Mouse (Mus musculus) neural tube, embryonic 11.5 days (tissue): ENCODE data around the gene Apoc4. TPM values are rescaled to one million over a fixed set of nuclear protein-coding genes. Genes with fewer than 3 reads are reported as not detected.

Experiments used
- ATAC-seq: fragments of 200-750 bp; cut with Nextera tagmentation; 2 replicates; pipeline ENCODE4 v1.8.0; 2017; ENCODE audit warnings: moderate number of reproducible peaks, mild to moderate bottlenecking, moderate TSS enrichment, moderate library complexity; ENCODE audit not compliant: insufficient read depth, low FRiP score, low TSS enrichment
- DNase-seq: peaks from one replicate; pipeline ENCODE4 v3.0.0-alpha.2; 2015; ENCODE audit warnings: low spot score
- H3K27ac ChIP-seq: fragments of 300-500 bp; sonication (generic); 2 replicates; pipeline ENCODE4 v1.5.1; 2014; ENCODE audit warnings: low read depth, mild to moderate bottlenecking, low read length
- H3K27me3 ChIP-seq: fragments of 300-500 bp; sonication (generic); 2 replicates; pipeline ENCODE4 v1.6.1; 2014; ENCODE audit warnings: mild to moderate bottlenecking, low read length, mixed read lengths; ENCODE audit not compliant: control insufficient read depth, insufficient read depth
- H3K36me3 ChIP-seq: fragments of 300-500 bp; sonication (generic); 2 replicates; pipeline ENCODE4 v1.6.1; 2014; ENCODE audit warnings: mild to moderate bottlenecking, low read length, moderate library complexity, mixed read lengths; ENCODE audit not compliant: control insufficient read depth, insufficient read depth
- H3K4me1 ChIP-seq: fragments of 300-500 bp; sonication (generic); 2 replicates; pipeline ENCODE4 v1.6.1; 2014; ENCODE audit warnings: low read length, mixed read lengths; ENCODE audit not compliant: control insufficient read depth, insufficient read depth
- H3K4me2 ChIP-seq: fragments of 300-500 bp; sonication (generic); 2 replicates; pipeline ENCODE4 v1.6.1; 2014; ENCODE audit warnings: low read depth, mild to moderate bottlenecking, moderate library complexity
- H3K4me3 ChIP-seq: fragments of 300-500 bp; sonication (generic); 2 replicates; pipeline ENCODE4 v1.5.1; 2014; ENCODE audit warnings: low read depth, low read length
- H3K9ac ChIP-seq: fragments of 300-500 bp; sonication (generic); 2 replicates; pipeline ENCODE4 v1.6.1; 2014; ENCODE audit warnings: mild to moderate bottlenecking, low read length
- H3K9me3 ChIP-seq: fragments of 300-500 bp; sonication (generic); 2 replicates; pipeline ENCODE4 v1.6.1; 2016; ENCODE audit warnings: low read length; ENCODE audit not compliant: control insufficient read depth
- WGBS: fragments of 180-500 bp; shearing (Covaris S2); extraction: QIAGEN DNeasy Blood & Tissue Kit; methylation state at CpG from one replicate; pipeline ENCODE4 v1.1.7; 2014; 5-methylcytosine and 5-hydroxymethylcytosine counted together
- polyA plus RNA-seq: library from polyadenylated mRNA; unstranded; fragments of >200 nt; fragmentation: Nextera tagmentation; extraction: Ambion mirVana; gene quantifications from 2 replicates; pipeline ENCODE4 v1.2.1, GENCODE M21; 2014

Apoc4 gene
- polyA plus RNA-seq, 1 experiment from 2014 or later = not detected

GRCm38 (mm10) chr7:19633855-19634254 lies 47.4 kb downstream of the Apoc4 start:
- Histone ChIP-seq H3K9ac (no peak overlapping the region), H3K4me1 (no peaks in the 10 kb centered on the region), H3K4me3 (no peak overlapping the region), H3K4me2 (no peak overlapping the region), H3K36me3 (peaks cover 28% of the 10 kb centered on the region), H3K9me3 (no peaks in the 10 kb centered on the region), H3K27me3 (no peaks in the 10 kb centered on the region), H3K27ac (no peak overlapping the region)
- WGBS = 92% methylated on average over 15 of the region's 15 CpGs
- no peak for DNase-seq
- ATAC-seq = no peak

- ATAC-seq = no peak
- no peaks in the 10 kb centered on the region for H3K27me3 ChIP-seq
- no peak overlapping the region for H3K4me3 ChIP-seq
- peaks cover 28% of the 10 kb centered on the region for H3K36me3 ChIP-seq
- no peaks in the 10 kb centered on the region for H3K9me3 ChIP-seq
- WGBS = 87% methylated on average over 17 of the region's 17 CpGs
- DNase-seq = no peak
- no peak overlapping the region for H3K4me2 ChIP-seq
- no peak overlapping the region for H3K9ac ChIP-seq
- no peak overlapping the region for H3K27ac ChIP-seq
- H3K4me1 ChIP-seq = no peaks in the 10 kb centered on the region
These were observed 48.1 kb downstream of the Apoc4 start for GRCm38 (mm10) chr7:19633197-19633596.

GRCm38 (mm10) chr7:19632720-19633119 lies 48.6 kb downstream of the Apoc4 start:
- H3K27ac ChIP-seq = no peak overlapping the region
- no peak overlapping the region for H3K4me3 ChIP-seq
- no peaks in the 10 kb centered on the region for H3K4me1 ChIP-seq
- H3K9me3 ChIP-seq = no peaks in the 10 kb centered on the region
- no peaks in the 10 kb centered on the region for H3K27me3 ChIP-seq
- no peak for DNase-seq
- no peak overlapping the region for H3K4me2 ChIP-seq
- ATAC-seq = no peak
- H3K9ac ChIP-seq = no peak overlapping the region
- peaks cover 25% of the 10 kb centered on the region for H3K36me3 ChIP-seq

- Histone ChIP-seq H3K27me3 (no peaks in the 10 kb centered on the region), H3K9ac (no peak overlapping the region), H3K4me3 (no peak overlapping the region), H3K36me3 (peaks cover 21% of the 10 kb centered on the region), H3K4me1 (no peaks in the 10 kb centered on the region), H3K4me2 (no peak overlapping the region), H3K27ac (no peak overlapping the region), H3K9me3 (no peaks in the 10 kb centered on the region)
- DNase-seq = no peak
- no peak for ATAC-seq
These were observed 49.0 kb downstream of the Apoc4 start for GRCm38 (mm10) chr7:19632275-19632674.

GRCm38 (mm10) chr7:19629361-19629734 lies 51.9 kb downstream of the Apoc4 start, which contains the start of gene Relb:
Relb (minus strand) TSS chr7:19629438.
- 1% methylated on average over 25 of the region's 41 CpGs for WGBS
- H3K4me3 ChIP-seq = peak within 1 kb of the TSS; percentile 73
- no peaks in the 10 kb centered on the region for H3K27me3 ChIP-seq
- no peak within 1 kb of the TSS for H3K27ac ChIP-seq
- H3K9ac ChIP-seq = peak within 1 kb of the TSS; percentile 42
- peak; percentile 91 for DNase-seq
- H3K36me3 ChIP-seq = peaks cover 10% of the 10 kb centered on the region
- no peaks in the 10 kb centered on the region for H3K9me3 ChIP-seq
- peak within 1 kb of the TSS; percentile 91 for H3K4me2 ChIP-seq
- peak; percentile 75 for ATAC-seq
- no peaks in the 10 kb centered on the region for H3K4me1 ChIP-seq

GRCm38 (mm10) chr7:19628536-19629360 lies 52.5 kb downstream of the Apoc4 start:
- peak overlapping the region; percentile 42 for H3K9ac ChIP-seq
- H3K9me3 ChIP-seq = no peaks in the 10 kb centered on the region
- ATAC-seq = peak; percentile 86
- H3K4me1 ChIP-seq = no peaks in the 10 kb centered on the region
- H3K36me3 ChIP-seq = peaks cover 7% of the 10 kb centered on the region
- H3K27ac ChIP-seq = no peak overlapping the region
- DNase-seq = peak; percentile 87
- under 1% methylated on average over 51 of the region's 57 CpGs for WGBS
- H3K4me3 ChIP-seq = peak overlapping the region; percentile 73
- H3K27me3 ChIP-seq = no peaks in the 10 kb centered on the region
- peak overlapping the region; percentile 91 for H3K4me2 ChIP-seq

- Histone ChIP-seq H3K9me3 (no peaks in the 10 kb centered on the region), H3K4me1 (no peaks in the 10 kb centered on the region), H3K4me3 (peak overlapping the region; percentile 73), H3K4me2 (peak overlapping the region; percentile 91), H3K27me3 (no peaks in the 10 kb centered on the region), H3K27ac (no peak overlapping the region), H3K36me3 (0 out of 2 replicates have a peak, but pooled peaks cover 2% of the 10 kb centered on the region), H3K9ac (no peak overlapping the region)
- 14% methylated on average over 17 of the region's 17 CpGs for WGBS
- ATAC-seq (no peak), DNase-seq (no peak)
These were observed 53.1 kb downstream of the Apoc4 start for GRCm38 (mm10) chr7:19628192-19628535.

Other genes with a start within 250 kb of the Apoc4 start
- gene Mark4, start 222.7 kb downstream of the Apoc4 start, polyA plus RNA-seq = 14.1 and 16.4 TPM in 2 replicates
- 1.2 and 1.6 TPM in 2 replicates for gene Exoc3l2, start 218.1 kb downstream of the Apoc4 start, polyA plus RNA-seq
- gene Bloc1s3, start 173.1 kb downstream of the Apoc4 start, polyA plus RNA-seq = 2.0 and 2.7 TPM in 2 replicates
- gene Trappc6a, start 173.1 kb downstream of the Apoc4 start, polyA plus RNA-seq = 49.3 and 54.0 TPM in 2 replicates
- not detected in 2 replicates for gene Nkpd1, start 163.6 kb downstream of the Apoc4 start, polyA plus RNA-seq
- gene Ppp1r37, start 118.4 kb downstream of the Apoc4 start, polyA plus RNA-seq = 4.5 and 4.7 TPM in 2 replicates
- gene Zfp296, start 104.2 kb downstream of the Apoc4 start, polyA plus RNA-seq = 0.44 and 0.57 TPM in 2 replicates
- 161 and 171 TPM in 2 replicates for gene Gemin7, start 103.9 kb downstream of the Apoc4 start, polyA plus RNA-seq
- 48.0 and 53.5 TPM in 2 replicates for gene Clasrp, start 77.0 kb downstream of the Apoc4 start, polyA plus RNA-seq
- 3.1 and 3.8 TPM in 2 replicates for gene Relb, start 52.0 kb downstream of the Apoc4 start, polyA plus RNA-seq
- gene Clptm1, start 16.4 kb downstream of the Apoc4 start, polyA plus RNA-seq = 104 and 107 TPM in 2 replicates
- gene Apoc2, start 3.5 kb downstream of the Apoc4 start, polyA plus RNA-seq = 0.45 and 0.55 TPM in 2 replicates
- gene Gm44805, start 56 bp downstream of the Apoc4 start, polyA plus RNA-seq = not detected in 2 replicates
- 3.4 and 6.9 TPM in 2 replicates for gene Apoc1, start 11.2 kb upstream of the Apoc4 start, polyA plus RNA-seq
- 125 and 146 TPM in 2 replicates for gene Apoe, start 17.7 kb upstream of the Apoc4 start, polyA plus RNA-seq
- gene Tomm40, start 34.0 kb upstream of the Apoc4 start, polyA plus RNA-seq = 150 and 155 TPM in 2 replicates
- 70.0 and 76.5 TPM in 2 replicates for gene Nectin2, start 69.0 kb upstream of the Apoc4 start, polyA plus RNA-seq
- 21.1 and 21.7 TPM in 2 replicates for gene Bcam, start 89.5 kb upstream of the Apoc4 start, polyA plus RNA-seq
- 0.45 and 0.53 TPM in 2 replicates for gene Cblc, start 115.3 kb upstream of the Apoc4 start, polyA plus RNA-seq
- gene Bcl3, start 141.3 kb upstream of the Apoc4 start, polyA plus RNA-seq = 1.2 and 1.3 TPM in 2 replicates
- gene Gm19345, start 170.5 kb upstream of the Apoc4 start, polyA plus RNA-seq = 0.24 and 0.29 TPM in 2 replicates
- not detected in 2 replicates for gene Ceacam16, start 179.8 kb upstream of the Apoc4 start, polyA plus RNA-seq
- gene Ceacam19, start 206.5 kb upstream of the Apoc4 start, polyA plus RNA-seq = not detected in 2 replicates
- gene Pvr, start 239.7 kb upstream of the Apoc4 start, polyA plus RNA-seq = 2.9 and 4.8 TPM in 2 replicates